Mouse (Mus musculus) heart, embryonic 13.5 days (tissue): ENCODE measurements around the gene Stk38l. TPM values are rescaled to one million over a fixed set of nuclear protein-coding genes. Genes with fewer than 3 reads are reported as not detected.

Experiments
- ATAC-seq: fragments of 200-750 bp; cut with Nextera tagmentation; 2 replicates; pipeline ENCODE4 v1.8.0; 2017; ENCODE audit warnings: moderate TSS enrichment; ENCODE audit not compliant: insufficient number of reproducible peaks, low FRiP score, low TSS enrichment; ENCODE audit errors: extremely low read depth
- H3K27ac ChIP-seq: fragments of 300-500 bp; sonication (generic); replicated peaks from 2 replicates; pipeline ENCODE4 v1.5.1; 2015; ENCODE audit warnings: moderate library complexity, mild to moderate bottlenecking, inconsistent platforms
- H3K27me3 ChIP-seq: fragments of 300-500 bp; sonication (generic); replicated peaks from 2 replicates; pipeline ENCODE4 v1.6.1; 2015; ENCODE audit warnings: mild to moderate bottlenecking, inconsistent platforms
- H3K36me3 ChIP-seq: fragments of 300-500 bp; sonication (generic); 2 replicates; pipeline ENCODE4 v1.6.1; 2015; ENCODE audit warnings: mild to moderate bottlenecking, inconsistent platforms
- H3K4me1 ChIP-seq: fragments of 300-500 bp; sonication (generic); 2 replicates; pipeline ENCODE4 v1.6.1; 2015; ENCODE audit warnings: inconsistent platforms
- H3K4me2 ChIP-seq: fragments of 300-500 bp; sonication (generic); 2 replicates; pipeline ENCODE4 v1.6.1; 2015; ENCODE audit warnings: inconsistent platforms, mild to moderate bottlenecking, moderate library complexity
- H3K4me3 ChIP-seq: fragments of 300-500 bp; sonication (generic); 2 replicates; pipeline ENCODE4 v1.5.1; 2015; ENCODE audit warnings: moderate library complexity, mild to moderate bottlenecking, inconsistent platforms
- H3K9ac ChIP-seq: fragments of 300-500 bp; sonication (generic); 2 replicates; pipeline ENCODE4 v1.6.1; 2015; ENCODE audit warnings: inconsistent platforms, mild to moderate bottlenecking, moderate library complexity
- H3K9me3 ChIP-seq: fragments of 300-500 bp; sonication (generic); 2 replicates; pipeline ENCODE4 v1.6.1; 2016; ENCODE audit warnings: inconsistent platforms
- whole genome bisulfite sequencing: fragments of 180-500 bp; shearing (Covaris S2); methylation state at CpG from one replicate; pipeline ENCODE4 v1.1.7; 2015; ENCODE audit warnings: mixed read lengths; 5-methylcytosine and 5-hydroxymethylcytosine counted together
- polyA plus RNA-seq: library from polyadenylated mRNA; unstranded; fragments of >200 nt; fragmentation: Nextera tagmentation; extraction: Ambion mirVana; gene quantifications from 2 replicates; pipeline ENCODE4 v1.2.1, GENCODE M21; 2015

Stk38l gene
- polyA plus RNA-seq, 1 experiment from 2014 or later = 37.9 TPM

GRCm38 (mm10) chr6:146820177-146820965 lies 95.6 kb downstream of the Stk38l start:
- no peak overlapping the region for H3K27ac ChIP-seq
- peaks cover 28% of the 10 kb centered on the region for H3K36me3 ChIP-seq
- H3K27me3 ChIP-seq = no peaks in the 10 kb centered on the region
- WGBS = 80% methylated on average over 29 of the region's 29 CpGs
- H3K4me1 ChIP-seq = no peaks in the 10 kb centered on the region
- no peak overlapping the region for H3K4me2 ChIP-seq
- H3K9me3 ChIP-seq = no peaks in the 10 kb centered on the region
- no peak overlapping the region for H3K9ac ChIP-seq
- no peak for ATAC-seq
- no peak overlapping the region for H3K4me3 ChIP-seq

DNA sequence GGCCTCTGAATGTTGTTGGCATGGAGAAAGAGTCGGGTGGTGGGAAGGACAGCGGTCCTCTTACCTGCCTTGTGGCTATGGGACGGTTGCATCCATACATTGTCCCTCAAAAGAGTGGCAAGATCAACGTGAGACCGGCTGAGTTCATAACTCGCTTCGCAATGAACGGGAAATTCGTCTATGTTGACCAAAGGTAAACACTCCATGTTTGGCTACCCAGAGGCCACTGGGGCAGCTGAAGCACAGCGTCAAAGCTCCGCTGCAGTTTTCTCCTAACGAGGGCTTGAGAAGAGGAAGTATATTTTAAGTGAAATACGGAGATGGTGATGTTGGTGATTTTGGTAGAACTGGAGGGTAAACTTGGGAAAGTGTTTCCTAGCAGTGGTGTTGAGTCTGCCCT lies 97.2 kb downstream of the Stk38l start:
- H3K4me1 ChIP-seq = no peaks in the 10 kb centered on the region
- H3K4me2 ChIP-seq = no peak overlapping the region
- 84% methylated on average over 13 of the region's 13 CpGs for WGBS
- H3K27me3 ChIP-seq = no peaks in the 10 kb centered on the region
- no peak overlapping the region for H3K27ac ChIP-seq
- H3K4me3 ChIP-seq = no peak overlapping the region
- H3K9ac ChIP-seq = no peak overlapping the region
- ATAC-seq = no peak
- H3K36me3 ChIP-seq = peaks cover 23% of the 10 kb centered on the region
- no peaks in the 10 kb centered on the region for H3K9me3 ChIP-seq

DNA sequence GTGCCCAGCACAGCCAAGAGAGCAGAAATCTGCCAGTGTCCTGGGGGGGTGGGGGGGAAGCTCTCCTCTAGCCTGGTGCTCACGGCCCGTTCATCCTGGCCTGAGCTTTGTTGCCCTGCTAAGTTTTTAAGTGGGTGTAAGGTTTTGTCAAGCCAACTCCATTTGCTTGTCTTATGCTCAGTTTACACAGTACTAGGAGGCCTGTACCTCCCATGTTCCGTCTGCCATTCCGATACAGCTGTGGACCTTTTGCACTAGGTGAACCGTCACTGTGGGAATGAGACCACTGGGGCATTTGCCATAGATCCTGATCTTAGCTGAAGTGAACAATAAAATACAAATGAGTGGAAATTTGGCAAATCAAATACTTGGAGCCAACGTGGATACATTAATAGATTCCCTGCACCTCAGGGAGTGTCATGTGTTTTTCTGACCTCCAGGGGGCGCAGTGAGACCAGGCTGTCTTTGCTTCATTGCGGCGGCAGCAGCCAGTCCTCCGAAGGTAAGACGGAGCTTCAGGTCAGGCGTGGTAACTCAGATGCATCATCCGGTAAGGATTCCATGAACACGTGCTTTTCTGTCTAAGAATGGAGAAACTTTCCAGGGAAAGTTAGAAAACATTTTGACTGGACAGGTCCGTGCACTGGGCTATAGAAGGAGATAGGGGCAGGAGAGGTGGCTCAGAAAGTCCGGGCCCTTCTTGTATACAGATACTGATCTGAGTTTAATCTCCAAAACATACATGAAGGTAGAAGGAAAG lies 100.1 kb downstream of the Stk38l start:
- Histone ChIP-seq H3K4me2 (no peak overlapping the region), H3K4me1 (no peaks in the 10 kb centered on the region), H3K9ac (no peak overlapping the region), H3K27ac (no peak overlapping the region), H3K36me3 (peaks cover 32% of the 10 kb centered on the region), H3K4me3 (no peak overlapping the region), H3K27me3 (no peaks in the 10 kb centered on the region), H3K9me3 (no peaks in the 10 kb centered on the region)
- no peak for ATAC-seq
- WGBS = 40% methylated on average over 16 of the region's 16 CpGs

DNA sequence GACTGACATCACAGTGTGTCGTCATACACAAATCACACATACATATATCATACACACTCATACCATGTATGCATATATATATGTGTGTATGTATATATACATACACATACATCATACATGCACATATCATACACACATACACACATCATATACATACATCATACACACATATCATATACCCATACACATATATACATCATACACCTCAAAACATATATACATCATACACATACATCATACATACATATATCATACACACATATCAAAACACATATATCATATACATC lies 100.6 kb downstream of the Stk38l start:
- Histone ChIP-seq H3K4me1 (no peaks in the 10 kb centered on the region), H3K27ac (no peak overlapping the region), H3K9ac (no peak overlapping the region), H3K4me3 (no peak overlapping the region), H3K36me3 (peaks cover 32% of the 10 kb centered on the region), H3K9me3 (no peaks in the 10 kb centered on the region), H3K27me3 (no peaks in the 10 kb centered on the region), H3K4me2 (no peak overlapping the region)
- WGBS = 68% methylated on average over 1 of the region's 1 CpGs
- ATAC-seq = no peak

Other genes starting within 250 kb of the Stk38l start
- gene Itpr2, start 222.8 kb upstream of the Stk38l start, polyA plus RNA-seq = 31.2 and 31.4 TPM in 2 replicates
- 79.8 and 86.3 TPM in 2 replicates for gene Fgfr1op2, start 147.8 kb upstream of the Stk38l start, polyA plus RNA-seq
- gene Ints13, start 147.2 kb upstream of the Stk38l start, polyA plus RNA-seq = 43.4 and 50.9 TPM in 2 replicates
- gene Med21, start 82.4 kb upstream of the Stk38l start, polyA plus RNA-seq = 139 and 155 TPM in 2 replicates
- 36.4 and 38.9 TPM in 2 replicates for gene Tm7sf3, start 82.2 kb upstream of the Stk38l start, polyA plus RNA-seq
- 2.2 and 2.5 TPM in 2 replicates for gene Arntl2, start 71.1 kb downstream of the Stk38l start, polyA plus RNA-seq
- not detected in 2 replicates for gene Smco2, start 125.1 kb downstream of the Stk38l start, polyA plus RNA-seq
- gene Ppfibp1, start 163.5 kb downstream of the Stk38l start, polyA plus RNA-seq = 47.0 and 48.6 TPM in 2 replicates
- gene 1700034J05Rik, start 229.4 kb downstream of the Stk38l start, polyA plus RNA-seq = 0.04 and 0.18 TPM in 2 replicates